Mouse (Mus musculus) midbrain, embryonic 12.5 days (tissue): ENCODE measurements around the gene Msantd1. TPM values are rescaled to one million over a fixed set of nuclear protein-coding genes. Genes with fewer than 3 reads are reported as not detected.

ENCODE experiments used
- ATAC-seq: fragments of 200-750 bp; cut with Nextera tagmentation; 2 replicates; pipeline ENCODE4 v1.8.0; 2017; ENCODE audit warnings: low read depth, moderate TSS enrichment, moderate library complexity; ENCODE audit not compliant: low FRiP score
- H3K27ac ChIP-seq: fragments of 300-500 bp; sonication (generic); replicated peaks from 2 replicates; pipeline ENCODE4 v1.5.1; 2016; ENCODE audit warnings: mild to moderate bottlenecking
- H3K27me3 ChIP-seq: fragments of 300-500 bp; sonication (generic); 2 replicates; pipeline ENCODE4 v1.6.1; 2016; ENCODE audit warnings: mild to moderate bottlenecking
- H3K36me3 ChIP-seq: fragments of 300-500 bp; sonication (generic); 2 replicates; pipeline ENCODE4 v1.6.1; 2016
- H3K4me1 ChIP-seq: fragments of 300-500 bp; sonication (generic); 2 replicates; pipeline ENCODE4 v1.6.1; 2016
- H3K4me2 ChIP-seq: fragments of 300-500 bp; sonication (generic); replicated peaks from 2 replicates; pipeline ENCODE4 v1.6.1; 2016; ENCODE audit warnings: mild to moderate bottlenecking, moderate library complexity
- H3K4me3 ChIP-seq: fragments of 300-500 bp; sonication (generic); 2 replicates; pipeline ENCODE4 v1.5.1; 2016; ENCODE audit warnings: mild to moderate bottlenecking
- H3K9ac ChIP-seq: fragments of 300-500 bp; sonication (generic); replicated peaks from 2 replicates; pipeline ENCODE4 v1.6.1; 2016; ENCODE audit warnings: mild to moderate bottlenecking, moderate library complexity
- H3K9me3 ChIP-seq: fragments of 300-500 bp; sonication (generic); 2 replicates; pipeline ENCODE4 v1.6.1; 2016; ENCODE audit warnings: mild to moderate bottlenecking
- WGBS: fragments of 180-500 bp; shearing (Covaris S2); methylation state at CpG from one replicate; pipeline ENCODE4 v1.1.7; 2016; 5-methylcytosine and 5-hydroxymethylcytosine counted together
- polyA plus RNA-seq: library from polyadenylated mRNA; unstranded; fragments of >200 nt; fragmentation: Nextera tagmentation; extraction: Ambion mirVana; gene quantifications from 2 replicates; pipeline ENCODE4 v1.2.1, GENCODE M21; 2016

Msantd1 gene
- polyA plus RNA-seq, 1 experiment from 2014 or later: 2.7 TPM

DNA sequence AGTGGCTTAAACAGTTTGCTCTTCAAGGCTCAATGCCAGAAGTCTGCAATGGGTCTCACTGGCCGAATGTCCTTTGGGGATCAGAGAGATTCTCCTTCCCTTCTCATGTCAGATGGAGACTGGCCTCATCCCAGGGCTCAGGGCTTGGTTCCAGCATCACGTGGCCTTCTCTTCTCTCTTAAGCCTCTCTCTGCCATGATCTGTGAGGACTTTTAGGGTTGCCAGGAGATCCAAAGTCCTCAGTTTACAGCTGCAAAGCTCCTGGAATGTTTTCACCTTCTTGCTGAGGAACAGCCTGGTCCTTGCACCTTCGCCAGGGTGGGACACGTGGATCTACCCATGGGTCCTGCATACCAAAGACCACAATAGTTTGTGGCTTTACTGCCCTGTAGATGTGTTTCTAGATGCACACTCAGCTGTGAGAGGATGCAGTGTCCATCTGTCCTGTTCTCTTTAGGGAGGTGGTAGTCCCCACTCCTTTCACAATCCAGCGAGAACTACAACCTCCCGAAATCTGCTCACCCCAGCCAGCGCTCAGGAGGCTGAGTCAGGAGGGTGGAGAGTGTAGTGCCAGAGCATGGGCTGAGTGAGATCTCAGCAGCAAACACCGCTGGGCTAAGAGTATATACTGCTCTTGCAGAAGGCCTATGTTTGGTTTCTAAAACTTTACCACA lies 43.5 kb downstream of the Msantd1 start:
- H3K9me3 ChIP-seq: peaks cover 6% of the 10 kb centered on the region; the same call in 1 of the 2 replicates
- no peak overlapping the region; the same call in 1 of the 2 replicates for H3K27ac ChIP-seq
- WGBS: 92% methylated on average over 8 of the region's 8 CpGs
- H3K9ac ChIP-seq: peak overlapping the region; percentile 99; the same call in 1 of the 2 replicates
- no peaks in the 10 kb centered on the region for H3K27me3 ChIP-seq
- ATAC-seq: no peak
- H3K4me3 ChIP-seq: peak overlapping the region; percentile 88
- peaks cover 59% of the 10 kb centered on the region for H3K4me1 ChIP-seq
- H3K36me3 ChIP-seq: peaks cover 14% of the 10 kb centered on the region
- H3K4me2 ChIP-seq: peak overlapping the region; percentile 74

DNA sequence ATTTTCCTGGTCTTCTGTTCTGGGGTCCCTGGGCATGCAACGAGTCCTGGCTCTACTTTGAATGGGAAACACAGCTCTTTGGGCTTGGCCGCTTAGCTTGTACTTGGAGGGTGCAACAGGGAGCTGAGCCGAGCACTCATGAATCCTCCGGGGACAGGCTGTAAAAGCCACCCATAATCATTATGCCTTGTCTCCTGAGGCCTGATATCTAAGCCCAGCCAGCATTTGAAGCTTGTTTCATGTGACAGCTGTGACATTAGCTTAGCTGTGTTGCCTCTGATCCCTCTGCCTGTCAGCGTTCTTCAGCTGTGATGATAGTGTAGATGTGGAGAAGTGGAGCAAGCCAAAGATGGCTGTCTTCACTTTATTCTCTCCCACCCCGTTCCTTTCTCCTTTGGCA lies 46.7 kb downstream of the Msantd1 start:
- H3K9ac ChIP-seq: peak overlapping the region; percentile 32; the same call in 1 of the 2 replicates
- H3K27me3 ChIP-seq: no peaks in the 10 kb centered on the region
- 51% methylated on average over 6 of the region's 6 CpGs for WGBS
- H3K36me3 ChIP-seq: peaks cover 19% of the 10 kb centered on the region
- peak overlapping the region; percentile 34 for H3K4me2 ChIP-seq
- peaks cover 70% of the 10 kb centered on the region for H3K4me1 ChIP-seq
- peak overlapping the region; percentile 52 for H3K27ac ChIP-seq
- H3K9me3 ChIP-seq: peaks cover 6% of the 10 kb centered on the region; the same call in 1 of the 2 replicates
- no peak for ATAC-seq
- H3K4me3 ChIP-seq: no peak overlapping the region

DNA sequence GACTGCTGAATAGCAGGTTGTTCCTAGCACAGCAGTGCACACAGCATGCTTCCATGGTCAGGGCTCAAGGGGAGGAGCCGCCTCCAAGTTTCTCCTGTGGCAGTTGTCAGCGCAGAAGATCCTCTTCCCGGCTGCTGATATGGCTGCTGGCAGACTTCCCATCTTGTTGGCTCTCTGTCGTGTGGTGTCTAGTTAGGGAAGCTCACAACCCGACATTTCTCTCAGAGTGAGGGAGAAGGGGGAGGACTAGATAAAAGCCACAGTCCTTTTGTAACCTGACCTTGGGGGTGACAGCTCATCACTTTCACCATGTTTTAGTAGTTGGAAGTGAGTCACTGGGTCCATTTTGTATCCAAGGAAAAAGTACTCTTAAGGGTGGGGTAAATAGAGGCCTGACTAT lies 47.8 kb downstream of the Msantd1 start:
- WGBS: 77% methylated on average over 5 of the region's 5 CpGs
- ATAC-seq: no peak
- Histone ChIP-seq H3K4me2 (no peak overlapping the region), H3K27ac (no peak overlapping the region), H3K27me3 (no peaks in the 10 kb centered on the region), H3K4me3 (no peak overlapping the region), H3K9me3 (peaks cover 6% of the 10 kb centered on the region; the same call in 1 of the 2 replicates), H3K9ac (no peak overlapping the region), H3K36me3 (peaks cover 19% of the 10 kb centered on the region), H3K4me1 (peaks cover 62% of the 10 kb centered on the region)

- H3K9me3 ChIP-seq: peaks cover 6% of the 10 kb centered on the region; the same call in 1 of the 2 replicates
- H3K9ac ChIP-seq: no peak overlapping the region
- no peak overlapping the region for H3K4me2 ChIP-seq
- no peak overlapping the region for H3K27ac ChIP-seq
- no peak overlapping the region for H3K4me3 ChIP-seq
- 85% methylated on average over 7 of the region's 7 CpGs for WGBS
- ATAC-seq: no peak
- H3K27me3 ChIP-seq: no peaks in the 10 kb centered on the region
- peaks cover 19% of the 10 kb centered on the region for H3K36me3 ChIP-seq
- peaks cover 57% of the 10 kb centered on the region for H3K4me1 ChIP-seq
Observed at GRCm38 (mm10) chr5:34956151-34956550, 48.3 kb downstream of the Msantd1 start.

DNA sequence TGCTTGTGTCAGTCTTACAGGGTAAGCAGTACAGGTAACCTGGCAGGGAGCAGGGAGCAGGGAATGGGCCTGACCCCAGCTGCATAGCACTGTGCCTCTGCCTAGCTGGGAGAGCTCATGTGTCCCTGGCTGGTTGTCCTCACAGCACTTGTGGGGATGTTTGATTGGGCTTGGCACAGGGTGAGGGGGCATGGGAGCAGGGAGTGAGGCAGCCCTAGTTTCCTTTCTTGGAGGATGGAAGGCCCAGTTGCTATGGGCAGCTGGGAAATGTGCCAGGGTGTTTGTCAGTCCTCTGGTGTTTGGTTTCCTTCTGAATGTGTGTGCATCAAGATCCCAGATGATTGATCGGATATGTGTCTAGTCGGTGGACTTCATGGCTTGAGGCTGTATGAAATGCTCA lies 49.2 kb downstream of the Msantd1 start:
- Histone ChIP-seq H3K4me3 (no peak overlapping the region), H3K9me3 (peaks cover 6% of the 10 kb centered on the region; the same call in 1 of the 2 replicates), H3K9ac (no peak overlapping the region), H3K4me2 (no peak overlapping the region), H3K36me3 (peaks cover 19% of the 10 kb centered on the region), H3K27me3 (no peaks in the 10 kb centered on the region), H3K27ac (no peak overlapping the region), H3K4me1 (peaks cover 54% of the 10 kb centered on the region)
- no peak for ATAC-seq
- 88% methylated on average over 2 of the region's 2 CpGs for WGBS

DNA sequence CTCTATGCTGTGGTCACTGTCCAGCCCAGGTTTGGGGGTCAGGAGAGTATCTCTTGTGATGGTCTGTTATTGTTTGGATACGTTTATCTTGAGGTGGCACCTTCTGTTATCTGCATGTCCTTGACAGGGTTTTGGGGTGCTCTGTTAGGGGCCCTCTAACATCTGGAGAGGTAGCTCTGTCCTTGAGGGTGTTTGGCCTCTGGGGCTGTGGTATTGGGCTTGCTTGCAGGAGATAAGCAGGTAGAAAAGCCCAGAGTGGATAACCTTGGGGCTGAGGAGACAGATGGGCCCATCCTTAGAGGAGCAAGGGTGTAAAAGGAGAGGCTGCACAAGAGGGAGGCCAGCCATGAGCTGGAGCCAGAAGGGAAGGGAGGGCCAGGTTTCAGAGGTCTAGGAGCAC lies 52.2 kb downstream of the Msantd1 start:
- ATAC-seq: no peak
- H3K4me2 ChIP-seq: no peak overlapping the region
- H3K4me3 ChIP-seq: no peak overlapping the region
- no peaks in the 10 kb centered on the region for H3K9me3 ChIP-seq
- H3K36me3 ChIP-seq: peaks cover 17% of the 10 kb centered on the region
- no peaks in the 10 kb centered on the region for H3K27me3 ChIP-seq
- no peak overlapping the region for H3K9ac ChIP-seq
- H3K4me1 ChIP-seq: peaks cover 35% of the 10 kb centered on the region
- WGBS: 78% methylated on average over 1 of the region's 1 CpGs
- H3K27ac ChIP-seq: no peak overlapping the region; the same call in 1 of the 2 replicates

DNA sequence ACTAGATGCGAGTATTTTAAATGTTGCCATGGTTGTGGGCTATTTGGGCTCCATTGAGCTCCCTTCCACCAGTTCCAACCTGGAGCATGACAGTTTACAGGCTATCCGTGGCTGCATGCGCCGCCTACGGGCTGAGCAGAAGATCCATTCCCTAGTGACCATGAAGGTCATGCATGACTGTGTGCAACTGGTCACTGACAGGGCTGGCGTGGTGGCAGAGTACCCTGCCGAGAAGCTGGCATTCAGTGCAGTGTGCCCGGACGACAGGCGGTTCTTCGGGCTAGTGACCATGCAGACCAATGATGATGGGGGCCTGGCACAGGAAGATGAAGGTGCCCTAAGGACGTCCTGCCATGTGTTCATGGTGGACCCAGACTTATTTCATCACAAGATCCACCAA lies 57.7 kb downstream of the Msantd1 start:
- H3K27ac ChIP-seq: no peak overlapping the region
- no peak overlapping the region for H3K9ac ChIP-seq
- no peak for ATAC-seq
- no peaks in the 10 kb centered on the region for H3K9me3 ChIP-seq
- H3K4me1 ChIP-seq: peaks cover 12% of the 10 kb centered on the region
- H3K36me3 ChIP-seq: peaks cover 52% of the 10 kb centered on the region
- WGBS: 96% methylated on average over 12 of the region's 12 CpGs
- no peaks in the 10 kb centered on the region for H3K27me3 ChIP-seq
- H3K4me2 ChIP-seq: no peak overlapping the region
- H3K4me3 ChIP-seq: no peak overlapping the region

GRCm38 (mm10) chr5:34968386-34968785 lies 60.6 kb downstream of the Msantd1 start:
- peaks cover 9% of the 10 kb centered on the region for H3K4me1 ChIP-seq
- H3K27me3 ChIP-seq: no peaks in the 10 kb centered on the region
- no peak overlapping the region for H3K4me3 ChIP-seq
- 87% methylated on average over 5 of the region's 5 CpGs for WGBS
- no peaks in the 10 kb centered on the region for H3K9me3 ChIP-seq
- no peak overlapping the region for H3K27ac ChIP-seq
- ATAC-seq: no peak
- H3K36me3 ChIP-seq: peaks cover 72% of the 10 kb centered on the region
- H3K9ac ChIP-seq: no peak overlapping the region
- no peak overlapping the region for H3K4me2 ChIP-seq

GRCm38 (mm10) chr5:34972471-34972870 lies 64.7 kb downstream of the Msantd1 start:
- 86% methylated on average over 3 of the region's 3 CpGs for WGBS
- H3K36me3 ChIP-seq: peaks cover 74% of the 10 kb centered on the region

More at GRCm38 (mm10) chr5:34972471-34972870, 64.7 kb downstream of the Msantd1 start:
- Histone ChIP-seq H3K4me2 (no peak overlapping the region), H3K4me1 (peaks cover 9% of the 10 kb centered on the region), H3K4me3 (no peak overlapping the region), H3K9me3 (no peaks in the 10 kb centered on the region), H3K27me3 (no peaks in the 10 kb centered on the region), H3K27ac (no peak overlapping the region), H3K9ac (no peak overlapping the region)
- ATAC-seq: no peak

Other genes starting within 250 kb of the Msantd1 start
- 24.5 and 24.7 TPM in 2 replicates for gene Nop14, start 247.9 kb upstream of the Msantd1 start, polyA plus RNA-seq
- gene Grk4, start 247.6 kb upstream of the Msantd1 start, polyA plus RNA-seq: 2.5 and 3.5 TPM in 2 replicates
- gene Htt, start 146.3 kb upstream of the Msantd1 start, polyA plus RNA-seq: 21.2 and 22.2 TPM in 2 replicates
- gene Rgs12, start 41.4 kb downstream of the Msantd1 start, polyA plus RNA-seq: 81.7 and 84.6 TPM in 2 replicates
- 0.31 and 0.33 TPM in 2 replicates for gene Hgfac, start 133.5 kb downstream of the Msantd1 start, polyA plus RNA-seq
- 0.42 and 0.46 TPM in 2 replicates for gene Dok7, start 148.8 kb downstream of the Msantd1 start, polyA plus RNA-seq
- gene Lrpap1, start 197.8 kb downstream of the Msantd1 start, polyA plus RNA-seq: 100 and 112 TPM in 2 replicates